Mouse (Mus musculus) bone marrow, adult 2 months (tissue): ENCODE data around the gene Adamts3.

ENCODE experiments used
- CTCF ChIP-seq: fragments of 200-500 bp; IDR thresholded peaks from 2 replicates; pipeline ENCODE4 v1.5.1; 2011; ENCODE audit warnings: low read length, control low read depth; ENCODE audit not compliant: control insufficient read depth, insufficient read depth
- POLR2A ChIP-seq: fragments of 200-500 bp; IDR thresholded peaks from 2 replicates; pipeline ENCODE4 v1.6.1; 2011; ENCODE audit warnings: low read depth, mild to moderate bottlenecking, control low read depth, low read length, borderline replicate concordance; ENCODE audit not compliant: control insufficient read depth

GRCm38 (mm10) chr5:89883051-89883907 is at the start of gene Adamts3:
- no peak for TF ChIP-seq POLR2A
- no peak for TF ChIP-seq CTCF
